Comparison of ENCODE assay signal across 22 mouse cellular contexts in genomic region chr10:53102423-53102822, GRCm38 (mm10).
A peak's percentile ranks its signal among the peaks of the same experiment; 100 is the strongest.
DNase-seq lines count a peak whose midpoint lies in the region; ATAC-seq and TF ChIP-seq lines count a peak whose summit lies in the region.
"Had no signal": no experiment of that assay in that cellular context is flagged by ENCODE, and none has a peak within 500 bp of the region (broad histone marks: within the 10 kb centered on the region; RNA-seq: fewer than 3 reads in every experiment).

No protein-coding gene starts in this region.

- H3K27me3 ChIP-seq in forebrain, embryonic 16.5 days (replicated peaks; ENCODE audit: control insufficient read depth, insufficient read depth, low read length), result no peaks in the 10 kb centered on the region
- no peaks in the 10 kb centered on the region for H3K27me3 ChIP-seq in forebrain, embryonic 15.5 days
- H3K27me3 ChIP-seq in liver, adult 2 months (ENCODE audit: control insufficient read depth, insufficient read depth, low read length), result no peaks in the 10 kb centered on the region
- no peaks in the 10 kb centered on the region for H3K27me3 ChIP-seq in liver, postnatal 0 days (ENCODE audit: insufficient read depth, low read length)
- H3K27me3 ChIP-seq: forebrain, embryonic 13.5 days; heart, embryonic 13.5 days had no signal

- no peak overlapping the region for H3K4me3 ChIP-seq in forebrain, embryonic 16.5 days (replicated peaks; ENCODE audit: low read length)
- no peak overlapping the region for H3K4me3 ChIP-seq in forebrain, embryonic 15.5 days
- no peak overlapping the region for H3K4me3 ChIP-seq in liver, adult 2 months (ENCODE audit: insufficient read depth, low read depth, low read length)
- no peak overlapping the region for H3K4me3 ChIP-seq in liver, postnatal 0 days (ENCODE audit: low read depth, low read length)
- H3K4me3 ChIP-seq: forebrain, embryonic 10.5 days; forebrain, embryonic 13.5 days; heart, embryonic 13.5 days had no signal

- TF ChIP-seq CTCF in liver, adult 2 months (IDR thresholded peaks at IDR 0.05; ENCODE audit: low read depth, low read length), result no peak
- TF ChIP-seq CTCF in liver, postnatal 0 days (IDR thresholded peaks at IDR 0.05; ENCODE audit: low read depth), result no peak

- no peaks in the 10 kb centered on the region for H3K9me3 ChIP-seq in forebrain, embryonic 16.5 days (ENCODE audit: control insufficient read depth, low read length)
- H3K9me3 ChIP-seq in forebrain, embryonic 15.5 days, result no peaks in the 10 kb centered on the region
- H3K9me3 ChIP-seq in liver, postnatal 0 days (ENCODE audit: low read length), result no peaks in the 10 kb centered on the region
- H3K9me3 ChIP-seq: forebrain, embryonic 10.5 days; forebrain, embryonic 13.5 days; heart, embryonic 13.5 days had no signal

- TF ChIP-seq POLR2A in liver, adult 2 months (IDR thresholded peaks at IDR 0.05; ENCODE audit: extremely low read depth, insufficient read depth, low read length), result no peak

- H3K36me3 ChIP-seq in forebrain, embryonic 16.5 days (ENCODE audit: control insufficient read depth, insufficient read depth), result no peaks in the 10 kb centered on the region
- H3K36me3 ChIP-seq in forebrain, embryonic 15.5 days, result no peaks in the 10 kb centered on the region
- no peaks in the 10 kb centered on the region for H3K36me3 ChIP-seq in liver, adult 2 months (ENCODE audit: control insufficient read depth, insufficient read depth, low read length)
- no peaks in the 10 kb centered on the region for H3K36me3 ChIP-seq in liver, postnatal 0 days (replicated peaks; ENCODE audit: insufficient read depth, low read length)
- H3K36me3 ChIP-seq: forebrain, embryonic 10.5 days; heart, embryonic 13.5 days had no signal

- 82% methylated on average over 2 of the region's 2 CpGs for WGBS in forebrain, embryonic 16.5 days
- WGBS in forebrain, embryonic 15.5 days, result 80% methylated on average over 2 of the region's 2 CpGs
- WGBS in liver, adult 2 months, result 51% methylated on average over 2 of the region's 2 CpGs
- 59% methylated on average over 2 of the region's 2 CpGs for WGBS in liver, postnatal 0 days (ENCODE audit: insufficient replicate concordance)

- H3K4me2 ChIP-seq in forebrain, embryonic 16.5 days (ENCODE audit: low read length), result no peak overlapping the region
- H3K4me2 ChIP-seq in forebrain, embryonic 15.5 days (replicated peaks), result no peak overlapping the region
- H3K4me2 ChIP-seq in liver, postnatal 0 days (ENCODE audit: low read depth, low read length), result no peak overlapping the region
- H3K4me2 ChIP-seq: forebrain, embryonic 13.5 days; heart, embryonic 13.5 days; hindbrain, embryonic 14.5 days had no signal

- peak; percentile 20 to 60 for DNase-seq in cerebellum, postnatal 14 days
- DNase-seq in cerebellum, adult 8-10 months, result no peak
- DNase-seq in liver, adult 2 months (ENCODE audit: extremely low read depth, low read depth, low spot score), result peak; percentile 11
- no peak for DNase-seq in liver, postnatal 0 days
- DNase-seq: adrenal gland, adult 2 months; adrenal gland, postnatal 14 days; gastrocnemius, postnatal 10 days; heart, adult 11 months; heart, postnatal 14 days; heart, postnatal 4 days; kidney, adult 18-20 months; kidney, adult 9 months had no signal

- peaks cover 2% of the 10 kb centered on the region; the same call in 1 of the 2 replicates for H3K4me1 ChIP-seq in forebrain, embryonic 16.5 days (replicated peaks; ENCODE audit: control insufficient read depth, insufficient read depth, low read length)
- H3K4me1 ChIP-seq in forebrain, embryonic 15.5 days, result no peaks in the 10 kb centered on the region
- no peaks in the 10 kb centered on the region for H3K4me1 ChIP-seq in liver, adult 2 months (ENCODE audit: control insufficient read depth, insufficient read depth, low read length)
- H3K4me1 ChIP-seq in liver, postnatal 0 days (ENCODE audit: insufficient read depth), result no peaks in the 10 kb centered on the region
- H3K4me1 ChIP-seq: forebrain, embryonic 10.5 days; forebrain, embryonic 13.5 days had no signal

- no peak overlapping the region for H3K9ac ChIP-seq in forebrain, embryonic 16.5 days (replicated peaks; ENCODE audit: low read depth, low read length)
- H3K9ac ChIP-seq in forebrain, embryonic 15.5 days (replicated peaks), result no peak overlapping the region
- no peak overlapping the region for H3K9ac ChIP-seq in liver, adult 2 months (ENCODE audit: low read depth, low read length)
- H3K9ac ChIP-seq in liver, postnatal 0 days (replicated peaks), result no peak overlapping the region
- H3K9ac ChIP-seq: forebrain, embryonic 13.5 days; heart, embryonic 13.5 days; hindbrain, embryonic 14.5 days had no signal

- H3K79me2 ChIP-seq in liver, adult 2 months (ENCODE audit: control insufficient read depth, insufficient read depth, low read length), result no peaks in the 10 kb centered on the region

- H3K27ac ChIP-seq in forebrain, embryonic 16.5 days (ENCODE audit: low read length), result no peak overlapping the region
- H3K27ac ChIP-seq in forebrain, embryonic 15.5 days (replicated peaks), result no peak overlapping the region
- H3K27ac ChIP-seq in liver, adult 2 months (replicated peaks; ENCODE audit: insufficient read depth, low read depth, low read length), result no peak overlapping the region
- H3K27ac ChIP-seq in liver, postnatal 0 days (ENCODE audit: low read depth), result no peak overlapping the region
- H3K27ac ChIP-seq: forebrain, embryonic 10.5 days; forebrain, embryonic 13.5 days; heart, embryonic 13.5 days; hindbrain, embryonic 14.5 days; hindbrain, postnatal 0 days had no signal

- peak; percentile 43; the same call in 1 of the 2 replicates for ATAC-seq in forebrain, embryonic 16.5 days
- ATAC-seq in forebrain, embryonic 15.5 days (replicated peaks), result no peak
- no peak for ATAC-seq in liver, postnatal 0 days
- ATAC-seq: CD4-positive, CD25-positive, alpha-beta regulatory T cell, adult 4 months; forebrain, embryonic 13.5 days; hindbrain, postnatal 0 days; inflammation-experienced regulatory T-cells, adult 6 months; intestine, embryonic 16.5 days had no signal

- no peak for TF ChIP-seq EP300 in liver, postnatal 0 days (IDR thresholded peaks at IDR 0.05; ENCODE audit: low read depth)

Comparison
In these comparisons a context has a peak if more than half of its experiments do, and no peak if none do; other contexts are left out.
1. DNase-seq: peak in cerebellum, postnatal 14 days (2 of 2) and liver, adult 2 months (single experiment); none in cerebellum, adult 8-10 months (single experiment) and liver, postnatal 0 days (single experiment).